Mouse (Mus musculus) cerebellum, adult 2 months (tissue): Measurements from ENCODE around the gene Bcl2l14. TPM values are rescaled to one million over a fixed set of nuclear protein-coding genes. Genes with fewer than 3 reads are reported as not detected.
A peak's percentile ranks its signal among the peaks of the same experiment; 100 is the strongest.

ENCODE experiments used
- DNase-seq, 2 experiments: peaks; one replicate each; pipeline ENCODE4 v3.0.0; 2021
- H3K27ac ChIP-seq: fragments of 200-500 bp; 2 replicates; pipeline ENCODE4 v1.5.1; 2012; ENCODE audit warnings: low read length, control low read depth, inconsistent platforms; ENCODE audit not compliant: insufficient read depth
- H3K27me3 ChIP-seq: fragments of 200-500 bp; 2 replicates; pipeline ENCODE4 v1.6.1; 2012; ENCODE audit warnings: inconsistent platforms, mild to moderate bottlenecking, low read length, moderate library complexity; ENCODE audit not compliant: control insufficient read depth, insufficient read depth
- H3K4me1 ChIP-seq: fragments of 200-500 bp; 2 replicates; pipeline ENCODE4 v1.6.1; 2011; ENCODE audit warnings: low read length; ENCODE audit not compliant: control insufficient read depth, insufficient read depth
- H3K4me3 ChIP-seq: fragments of 200-500 bp; replicated peaks from 2 replicates; pipeline ENCODE3; 2011; ENCODE audit warnings: mild to moderate bottlenecking, low read depth, low read length, control low read depth; ENCODE audit not compliant: insufficient read depth
- CTCF ChIP-seq: fragments of 200-500 bp; IDR thresholded peaks from 2 replicates; pipeline ENCODE4 v1.5.1; 2011; ENCODE audit warnings: low read depth, mild to moderate bottlenecking, control low read depth, low read length, moderate library complexity, borderline replicate concordance; ENCODE audit not compliant: insufficient read depth
- POLR2A ChIP-seq: fragments of 200-500 bp; IDR thresholded peaks from 2 replicates; pipeline ENCODE4 v1.6.1; 2011; ENCODE audit warnings: low read length, control low read depth, borderline replicate concordance; ENCODE audit not compliant: insufficient read depth
- WGBS: fragments of 180-500 bp; shearing (Covaris S2); methylation state at CpG from one replicate; pipeline ENCODE4 v1.1.7; 2018; 5-methylcytosine and 5-hydroxymethylcytosine counted together
- polyA plus RNA-seq: library from polyadenylated mRNA; depleted of rRNA; stranded (reverse); fragments of >200 nt; gene quantifications from 2 replicates; pipeline ENCODE4 v1.2.3, GENCODE M21; 2012; rRNA removed

Bcl2l14 gene
- polyA plus RNA-seq, 1 experiment, result not detected

DNA sequence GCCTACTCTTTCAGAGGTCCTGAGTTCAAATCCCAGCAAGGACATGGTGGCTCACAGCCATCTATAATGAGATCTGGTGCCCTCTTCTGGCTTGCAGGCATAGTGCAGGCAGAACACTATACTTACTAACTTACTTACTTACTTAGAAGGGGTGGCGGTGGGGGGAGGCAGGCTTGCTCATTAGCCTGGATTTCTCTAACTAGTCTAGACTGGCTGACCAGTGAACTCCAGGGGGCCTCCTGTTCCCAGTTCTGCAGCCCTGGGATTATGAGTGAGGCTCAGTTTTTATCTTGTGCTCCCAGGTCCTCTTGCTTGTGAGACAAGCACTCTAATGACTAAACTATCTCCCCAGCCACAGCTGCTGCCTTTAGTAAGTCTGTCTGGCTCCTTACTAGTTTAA is 58.0 kb downstream of the Bcl2l14 start:
- TF ChIP-seq POLR2A (no peak), CTCF (peak; percentile 20; the same call in 1 of the 2 replicates)
- no peaks in the 10 kb centered on the region for H3K27me3 ChIP-seq
- H3K4me3 ChIP-seq, result no peak overlapping the region
- no peak for DNase-seq
- 90% methylated on average over 1 of the region's 1 CpGs for WGBS
- H3K27ac ChIP-seq, result no peak overlapping the region
- H3K4me1 ChIP-seq, result no peaks in the 10 kb centered on the region

DNA sequence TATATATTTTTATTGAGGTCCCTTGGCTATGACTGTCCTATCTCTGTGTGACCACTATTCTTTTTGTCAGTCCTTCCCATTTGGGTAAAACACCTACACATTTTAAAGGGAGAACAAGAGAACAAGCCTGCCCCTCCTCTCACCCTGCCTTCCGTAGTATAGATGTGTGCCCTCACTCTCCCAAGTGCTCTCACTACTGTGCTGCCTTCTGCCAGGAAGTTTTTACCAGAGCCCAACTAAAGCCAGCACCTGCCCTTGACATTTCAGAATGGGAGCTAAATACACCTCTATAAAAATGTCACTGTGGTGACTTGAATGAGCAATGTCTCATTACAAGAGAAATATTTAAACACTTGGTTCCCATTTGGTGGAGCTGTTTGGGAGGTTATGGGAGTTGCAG is 62.3 kb downstream of the Bcl2l14 start:
- H3K4me3 ChIP-seq, result no peak overlapping the region
- no peaks in the 10 kb centered on the region for H3K4me1 ChIP-seq
- H3K27me3 ChIP-seq, result no peaks in the 10 kb centered on the region
- TF ChIP-seq POLR2A, result no peak
- no peak for TF ChIP-seq CTCF
- 81% methylated on average over 1 of the region's 1 CpGs for WGBS
- no peak for DNase-seq
- no peak overlapping the region for H3K27ac ChIP-seq

DNA sequence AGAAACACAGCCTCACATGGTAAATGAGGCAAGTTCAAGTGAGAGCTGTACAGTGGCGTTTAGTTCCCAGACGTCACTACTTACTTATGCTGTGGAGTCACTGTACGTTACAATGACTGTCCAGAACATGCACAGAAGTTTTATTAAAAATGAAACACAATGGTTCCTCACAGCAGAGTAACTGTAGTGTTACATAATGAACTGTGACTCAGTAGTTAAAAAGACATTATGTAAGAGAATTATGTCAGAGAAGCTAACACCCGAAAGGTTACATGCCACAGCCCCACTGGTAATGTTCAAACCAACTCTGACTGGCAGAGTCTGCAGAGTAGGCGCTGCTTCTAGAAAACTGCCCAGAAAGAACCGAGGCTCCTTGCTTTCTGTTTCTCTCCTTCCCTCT is 65.1 kb downstream of the Bcl2l14 start:
- TF ChIP-seq CTCF, result no peak
- TF ChIP-seq POLR2A, result no peak
- Histone ChIP-seq H3K27ac (no peak overlapping the region), H3K4me3 (no peak overlapping the region), H3K27me3 (no peaks in the 10 kb centered on the region), H3K4me1 (no peaks in the 10 kb centered on the region)
- no peak for DNase-seq
- 86% methylated on average over 6 of the region's 6 CpGs for WGBS

GRCm38 (mm10) chr6:134466671-134467229 is 70.6 kb downstream of the Bcl2l14 start:
- H3K4me3 ChIP-seq, result no peak overlapping the region
- no peaks in the 10 kb centered on the region for H3K4me1 ChIP-seq
- TF ChIP-seq POLR2A (no peak), CTCF (no peak)
- 86% methylated on average over 10 of the region's 10 CpGs for WGBS
- no peak for DNase-seq
- H3K27ac ChIP-seq, result no peak overlapping the region
- no peaks in the 10 kb centered on the region for H3K27me3 ChIP-seq

GRCm38 (mm10) chr6:134469297-134469696 is 73.2 kb downstream of the Bcl2l14 start:
- Histone ChIP-seq H3K4me1 (no peaks in the 10 kb centered on the region), H3K27ac (no peak overlapping the region), H3K4me3 (no peak overlapping the region), H3K27me3 (no peaks in the 10 kb centered on the region)
- no peak for DNase-seq
- 90% methylated on average over 2 of the region's 2 CpGs for whole genome bisulfite sequencing
- TF ChIP-seq POLR2A (no peak), CTCF (peak; percentile 12; the same call in 1 of the 2 replicates)

- DNase-seq, result no peak
- Histone ChIP-seq H3K4me3 (no peak overlapping the region), H3K27ac (no peak overlapping the region), H3K27me3 (no peaks in the 10 kb centered on the region), H3K4me1 (no peaks in the 10 kb centered on the region)
- 60% methylated on average over 14 of the region's 14 CpGs for WGBS
- TF ChIP-seq CTCF (no peak), POLR2A (no peak)
Observed at GRCm38 (mm10) chr6:134470857-134471256, 74.7 kb downstream of the Bcl2l14 start.

DNA sequence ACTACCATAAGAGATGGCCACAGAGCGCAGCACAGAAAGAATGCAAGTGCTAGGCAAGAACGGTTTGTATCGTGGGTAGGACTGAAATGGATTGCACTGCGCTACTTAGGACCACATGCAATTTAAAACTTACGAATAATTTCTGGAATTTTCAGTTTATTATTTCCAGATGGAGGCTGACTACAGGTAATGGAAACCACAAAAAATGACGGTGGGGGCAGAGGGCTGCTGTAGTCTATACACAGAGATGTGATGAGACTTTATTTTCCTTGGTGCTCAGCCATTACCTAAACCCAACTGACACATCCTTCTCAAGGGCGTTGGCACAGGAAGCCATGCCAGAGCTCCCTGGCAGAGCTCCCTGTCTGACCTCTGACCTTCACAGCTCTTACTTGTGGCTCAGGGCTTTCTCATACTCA is 77.0 kb downstream of the Bcl2l14 start:
- Histone ChIP-seq H3K4me1 (peaks cover 3% of the 10 kb centered on the region; the same call in 1 of the 2 replicates), H3K27me3 (no peaks in the 10 kb centered on the region), H3K27ac (no peak overlapping the region), H3K4me3 (no peak overlapping the region)
- DNase-seq, result no peak
- no peak for TF ChIP-seq CTCF
- no peak for TF ChIP-seq POLR2A
- WGBS, result 86% methylated on average over 7 of the region's 7 CpGs

- no peak overlapping the region for H3K4me3 ChIP-seq
- no peak overlapping the region for H3K27ac ChIP-seq
- 67% methylated on average over 10 of the region's 10 CpGs for WGBS
- TF ChIP-seq CTCF (no peak), POLR2A (no peak)
- no peaks in the 10 kb centered on the region for H3K27me3 ChIP-seq
- peaks cover 3% of the 10 kb centered on the region; the same call in 1 of the 2 replicates for H3K4me1 ChIP-seq
- DNase-seq, result no peak
Observed at GRCm38 (mm10) chr6:134479481-134479880, 83.4 kb downstream of the Bcl2l14 start.

DNA sequence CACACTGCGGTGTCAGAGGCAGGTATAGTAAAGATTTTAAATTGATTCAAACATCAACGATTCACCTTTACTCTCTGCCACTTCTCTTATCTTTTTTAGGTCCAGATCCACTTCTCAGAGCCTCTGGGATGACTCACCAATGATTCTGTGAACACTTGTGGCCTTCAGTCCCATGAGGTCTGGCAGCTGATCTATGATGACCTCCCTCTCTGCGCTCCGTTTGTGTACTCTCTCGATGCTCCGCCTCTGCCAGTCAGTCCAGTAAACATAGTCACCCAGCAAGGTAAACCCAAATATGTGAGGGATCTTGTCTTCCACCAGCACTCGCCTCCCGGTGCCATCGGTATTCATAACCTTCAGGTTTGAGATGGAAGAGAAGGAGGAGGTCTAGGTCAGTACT is 90.2 kb downstream of the Bcl2l14 start:
- DNase-seq, result no peak
- Histone ChIP-seq H3K27ac (no peak overlapping the region), H3K4me1 (no peaks in the 10 kb centered on the region), H3K27me3 (no peaks in the 10 kb centered on the region), H3K4me3 (no peak overlapping the region)
- TF ChIP-seq POLR2A (no peak), CTCF (no peak)
- 89% methylated on average over 9 of the region's 9 CpGs for WGBS

Other genes starting within 250 kb of the Bcl2l14 start
- 26.1 and 28.0 TPM in 2 replicates for gene Lrp6, start 170.6 kb downstream of the Bcl2l14 start, polyA plus RNA-seq
- gene Mansc1, start 236.2 kb downstream of the Bcl2l14 start, polyA plus RNA-seq, result 8.5 and 9.1 TPM in 2 replicates
- 38.1 and 39.9 TPM in 2 replicates for gene Borcs5, start 243.2 kb downstream of the Bcl2l14 start, polyA plus RNA-seq